In genomic region chr7:123368778-123369746, GRCm38 (mm10) we compare ENCODE assay signal across 7 mouse cellular contexts. TPM values are rescaled to one million over a fixed set of nuclear protein-coding genes. Genes with fewer than 3 reads are reported as not detected.
A peak's percentile ranks its signal among the peaks of the same experiment; 100 is the strongest.
DNase-seq lines count a peak whose midpoint lies in the region; ATAC-seq and TF ChIP-seq lines count a peak whose summit lies in the region.

No protein-coding gene starts in this region.

- TF ChIP-seq POLR2A in bone marrow, adult 2 months (IDR thresholded peaks at IDR 0.05; ENCODE audit: borderline replicate concordance, control insufficient read depth, low read depth, low read length), result no peak

- no peaks in the 10 kb centered on the region for H3K27me3 ChIP-seq in kidney, embryonic 16.5 days (ENCODE audit: insufficient read depth, low read length)
- no peaks in the 10 kb centered on the region for H3K27me3 ChIP-seq in megakaryocyte, embryonic 14.5 days (replicated peaks)

- 1% methylated on average over 51 of the region's 51 CpGs for WGBS in bone marrow, adult 2 months
- WGBS in kidney, embryonic 16.5 days, result under 1% methylated on average over 39 of the region's 51 CpGs

- ATAC-seq in kidney, embryonic 16.5 days (ENCODE audit: low FRiP score, low TSS enrichment), result peak; percentile 64

- peaks cover 13% of the 10 kb centered on the region; the same call in 1 of the 2 replicates for H3K4me1 ChIP-seq in bone marrow, adult 2 months (ENCODE audit: control insufficient read depth, insufficient read depth, low read length)
- peaks cover 28% of the 10 kb centered on the region for H3K4me1 ChIP-seq in kidney, embryonic 16.5 days (ENCODE audit: insufficient read depth, low read length)
- H3K4me1 ChIP-seq in megakaryocyte, embryonic 14.5 days, result peaks cover 71% of the 10 kb centered on the region

- DNase-seq in 3T3-L1 (ENCODE audit: low read depth, low spot score) (peak; percentile 53), A20 (ENCODE audit: low read depth, low spot score) (peak; percentile 76)
- peak; percentile 18 to 40 for DNase-seq in gastrocnemius, adult 8-10 months (ENCODE audit: low spot score in 2 of 2)
- DNase-seq in testis, postnatal 14 days (ENCODE audit: low spot score), result peak; percentile 58

- peak overlapping the region; percentile 76 for H3K4me2 ChIP-seq in kidney, embryonic 16.5 days (replicated peaks; ENCODE audit: low read depth, low read length)

- peak overlapping the region; percentile 55 for H3K27ac ChIP-seq in bone marrow, adult 2 months (ENCODE audit: control insufficient read depth, insufficient read depth, low read depth, low read length, poor library complexity)
- peak overlapping the region; percentile 92 for H3K27ac ChIP-seq in kidney, embryonic 16.5 days (ENCODE audit: low read length)

- no peaks in the 10 kb centered on the region for H3K36me3 ChIP-seq in kidney, embryonic 16.5 days (ENCODE audit: insufficient read depth, low read length)
- peaks cover 8% of the 10 kb centered on the region for H3K36me3 ChIP-seq in megakaryocyte, embryonic 14.5 days (replicated peaks; ENCODE audit: low read length)

- peak overlapping the region; percentile 84 for H3K4me3 ChIP-seq in bone marrow, adult 2 months (replicated peaks; ENCODE audit: control insufficient read depth, low read depth, low read length)
- H3K4me3 ChIP-seq in kidney, embryonic 16.5 days (ENCODE audit: low read length), result peak overlapping the region; percentile 79
- H3K4me3 ChIP-seq in megakaryocyte, embryonic 14.5 days (replicated peaks), result peak overlapping the region; percentile 93

- no peaks in the 10 kb centered on the region for H3K9me3 ChIP-seq in kidney, embryonic 16.5 days (ENCODE audit: low read length)
- H3K9me3 ChIP-seq in megakaryocyte, embryonic 14.5 days, result 0 out of 2 replicates have a peak, but pooled peaks cover 1% of the 10 kb centered on the region

- peak overlapping the region; percentile 90 for H3K9ac ChIP-seq in kidney, embryonic 16.5 days (replicated peaks; ENCODE audit: low read length)

- TF ChIP-seq CTCF in bone marrow, adult 2 months (IDR thresholded peaks at IDR 0.05; ENCODE audit: control insufficient read depth, insufficient read depth, low read length), result no peak

RNA-seq across cellular contexts. Expression of gene Lcmt1, which starts 0.5 kb away (rescaled TPM):
- 14.5 and 23.0 TPM in 2 replicates for polyA plus RNA-seq in bone marrow, adult 2 months (2011; ENCODE audit: insufficient read depth, insufficient read length, low replicate concordance, missing spikeins)
- total RNA-seq in gastrocnemius, adult 8-10 months (2022), result 10 to 100 TPM; 29.4 to 35.5 (median 30.3) TPM
- polyA plus RNA-seq in kidney, embryonic 16.5 days (2015; fragmentation: Nextera tagmentation; extraction: Ambion mirVana), result 58.5 and 59.9 TPM in 2 replicates
- polyA plus RNA-seq in megakaryocyte, embryonic 14.5 days (2012; ENCODE audit: insufficient read depth, low replicate concordance), result 2.3 and 4.3 TPM in 2 replicates

RNA-seq across cellular contexts. Expression of gene Arhgap17, which starts 0.7 kb away (rescaled TPM):
- polyA plus RNA-seq in bone marrow, adult 2 months (2011; ENCODE audit: insufficient read depth, insufficient read length, low replicate concordance, missing spikeins), result 18.9 and 38.3 TPM in 2 replicates
- total RNA-seq in gastrocnemius, adult 8-10 months (2022), result 10 to 100 TPM; 11.8 to 17.7 (median 15.4) TPM
- polyA plus RNA-seq in kidney, embryonic 16.5 days (2015; fragmentation: Nextera tagmentation; extraction: Ambion mirVana), result 21.3 and 26.9 TPM in 2 replicates
- 51.0 and 54.9 TPM in 2 replicates for polyA plus RNA-seq in megakaryocyte, embryonic 14.5 days (2012; ENCODE audit: insufficient read depth, low replicate concordance)

Comparison
In these comparisons a context has a peak if more than half of its experiments do, and no peak if none do; other contexts are left out.
1. Peak in every context shown above with its lines: DNase-seq, ATAC-seq, H3K4me3 ChIP-seq and H3K27ac ChIP-seq.